In the genomic region with DNA sequence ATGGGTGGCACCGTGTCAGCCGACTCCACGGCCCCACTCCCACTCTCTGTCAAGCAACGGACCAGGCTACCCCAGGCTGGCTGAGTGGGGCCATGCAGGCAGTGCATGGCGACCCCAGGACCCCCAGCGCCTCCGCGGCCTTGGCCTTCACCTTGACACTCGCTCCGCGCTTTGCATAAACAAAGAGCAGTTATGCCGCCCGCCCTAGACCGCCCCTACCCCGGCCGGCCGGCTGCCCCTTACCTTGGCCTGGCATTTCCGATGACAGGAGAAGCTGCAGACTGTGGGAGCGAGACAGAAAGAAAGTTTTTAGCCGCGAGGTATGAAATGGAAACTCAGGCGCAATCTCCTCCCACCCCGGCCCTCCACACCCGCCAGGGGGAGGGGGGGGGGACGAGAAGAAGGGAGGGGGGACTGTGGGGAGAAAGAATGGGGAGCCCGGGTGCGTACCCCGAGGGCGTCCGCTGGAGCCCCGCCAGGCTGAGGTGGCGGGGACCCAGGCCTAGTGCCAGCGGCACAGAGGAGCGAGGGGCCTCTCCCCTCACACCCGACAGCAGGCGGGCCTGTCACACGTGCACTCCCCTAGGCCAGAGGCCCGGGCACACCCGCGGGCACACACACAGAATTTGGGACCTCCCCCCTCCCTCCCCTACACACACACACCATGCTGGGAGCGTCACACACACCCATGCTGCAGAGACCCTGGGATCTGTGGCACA, we compare ENCODE assay signal across 8 mouse cellular contexts. TPM values are rescaled to one million over a fixed set of nuclear protein-coding genes. Genes with fewer than 3 reads are reported as not detected.
DNase-seq lines count a peak whose midpoint lies in the region; ATAC-seq lines count a peak whose summit lies in the region.

No protein-coding gene starts in this region.

- 0 out of 2 replicates have a peak, but pooled peaks have one; percentile 39 for ATAC-seq in liver, embryonic 13.5 days (ENCODE audit: low read depth)
- ATAC-seq in neural tube, embryonic 15.5 days (ENCODE audit: low FRiP score), result peak; percentile 56; the same call in 1 of the 2 replicates

- peak overlapping the region; percentile 18; the same call in 1 of the 2 replicates for H3K9ac ChIP-seq in liver, embryonic 13.5 days
- H3K9ac ChIP-seq in neural tube, embryonic 15.5 days (replicated peaks), result peak overlapping the region; percentile 34

- H3K36me3 ChIP-seq in liver, embryonic 13.5 days, result no peaks in the 10 kb centered on the region
- no peaks in the 10 kb centered on the region for H3K36me3 ChIP-seq in neural tube, embryonic 15.5 days

- DNase-seq in gastrocnemius, postnatal 25 days, result peak; percentile 54
- no peak for DNase-seq in gastrocnemius, adult 8-10 months (ENCODE audit: low spot score in 2 of 2)
- peak; percentile 53 for DNase-seq in embryo, embryonic 10.5 days (ENCODE audit: low spot score)
- peak; percentile 47 to 65 for DNase-seq in heart, postnatal 36 days
- DNase-seq in liver, embryonic 13.5 days, result no peak
- DNase-seq in spleen, adult 18-20 months, result no peak
- no peak for DNase-seq in cerebellum, adult 8-10 months

- intact Hi-C loops in heart, postnatal 36 days (cut with DNase I), result no loop called here

- peak overlapping the region; percentile 44 for H3K4me3 ChIP-seq in liver, embryonic 13.5 days (replicated peaks)
- peak overlapping the region; percentile 27 for H3K4me3 ChIP-seq in neural tube, embryonic 15.5 days (replicated peaks)

- peak overlapping the region; percentile 62 for H3K4me2 ChIP-seq in liver, embryonic 13.5 days
- H3K4me2 ChIP-seq in neural tube, embryonic 15.5 days, result peak overlapping the region; percentile 57

- H3K9me3 ChIP-seq in liver, embryonic 13.5 days (replicated peaks), result no peaks in the 10 kb centered on the region
- H3K9me3 ChIP-seq in neural tube, embryonic 15.5 days (replicated peaks), result no peaks in the 10 kb centered on the region

- H3K27me3 ChIP-seq in liver, embryonic 13.5 days, result peaks cover 45% of the 10 kb centered on the region
- 0 out of 2 replicates have a peak, but pooled peaks cover 11% of the 10 kb centered on the region for H3K27me3 ChIP-seq in neural tube, embryonic 15.5 days (replicated peaks)

- WGBS in liver, embryonic 13.5 days (ENCODE audit: insufficient replicate concordance), result 11% methylated on average over 37 of the region's 41 CpGs
- 5% methylated on average over 35 of the region's 41 CpGs for WGBS in neural tube, embryonic 15.5 days

- no peak overlapping the region for H3K27ac ChIP-seq in liver, embryonic 13.5 days
- no peak overlapping the region; the same call in 1 of the 2 replicates for H3K27ac ChIP-seq in neural tube, embryonic 15.5 days (replicated peaks)

- peaks cover 12% of the 10 kb centered on the region for H3K4me1 ChIP-seq in liver, embryonic 13.5 days (replicated peaks)
- peaks cover 22% of the 10 kb centered on the region for H3K4me1 ChIP-seq in neural tube, embryonic 15.5 days

RNA-seq across cellular contexts. Expression of gene Tns1, which starts 55.7 kb away (rescaled TPM):
- 100 to 1,000 TPM; 205 to 234 TPM for total RNA-seq in gastrocnemius, postnatal 25 days (2021)
- 100 to 1,000 TPM; 217 to 331 (median 279) TPM for total RNA-seq in gastrocnemius, adult 8-10 months (2022)
- 100 to 1,000 TPM; 672 to 786 TPM for total RNA-seq in heart, postnatal 36 days (2021)
- 11.3 and 11.7 TPM in 2 replicates for polyA plus RNA-seq in liver, embryonic 13.5 days (2015; fragmentation: Nextera tagmentation; extraction: Ambion mirVana)
- polyA plus RNA-seq in neural tube, embryonic 15.5 days (2015; fragmentation: Nextera tagmentation; extraction: Ambion mirVana), result 13.3 and 20.6 TPM in 2 replicates

RNA-seq across cellular contexts. Expression of gene Rufy4, which starts 56.8 kb away (rescaled TPM):
- total RNA-seq in gastrocnemius, postnatal 25 days (2021), result under 1 TPM in 1 of 2 experiments, not detected in 1; 0.16 TPM
- not detected for total RNA-seq in gastrocnemius, adult 8-10 months (2022)
- total RNA-seq in heart, postnatal 36 days (2021), result 1 to 10 TPM in 1 of 2 experiments, under 1 TPM in 1; 0.69 to 1.2 TPM
- 0.10 TPM in 2 replicates for polyA plus RNA-seq in liver, embryonic 13.5 days (2015; fragmentation: Nextera tagmentation; extraction: Ambion mirVana)
- 0.18 and 0.37 TPM in 2 replicates for polyA plus RNA-seq in neural tube, embryonic 15.5 days (2015; fragmentation: Nextera tagmentation; extraction: Ambion mirVana)

Comparison
In these comparisons a context has a peak if more than half of its experiments do, and no peak if none do; other contexts are left out.
1. DNase-seq: peak in gastrocnemius, postnatal 25 days (single experiment), embryo, embryonic 10.5 days (single experiment) and heart, postnatal 36 days (2 of 2); none in gastrocnemius, adult 8-10 months (0 of 2), liver, embryonic 13.5 days (single experiment), spleen, adult 18-20 months (0 of 2) and cerebellum, adult 8-10 months (single experiment).